Mouse (Mus musculus): ENCODE data around the gene Fam169b. TPM values are rescaled to one million over a fixed set of nuclear protein-coding genes. Genes with fewer than 3 reads are reported as not detected.

Fam169b gene
- polyA plus RNA-seq, 1 experiment from 2014 or later: not detected

- H3K9ac ChIP-seq (replicated peaks): no peak overlapping the region
- no peak overlapping the region for H3K4me2 ChIP-seq (replicated peaks)
- no peaks in the 10 kb centered on the region for H3K4me1 ChIP-seq (replicated peaks)
- WGBS: 83% methylated on average over 1 of the region's 1 CpGs
- H3K36me3 ChIP-seq: no peaks in the 10 kb centered on the region
- no peaks in the 10 kb centered on the region for H3K9me3 ChIP-seq
- no peak for ATAC-seq
- H3K4me3 ChIP-seq (replicated peaks): no peak overlapping the region
- no peaks in the 10 kb centered on the region for H3K27me3 ChIP-seq
- no peak overlapping the region for H3K27ac ChIP-seq
Measured at GRCm38 (mm10) chr7:68314286-68314685, 40.6 kb downstream of the Fam169b start.

GRCm38 (mm10) chr7:68315068-68315467 is 41.4 kb downstream of the Fam169b start:
- Histone ChIP-seq H3K4me1 (replicated peaks) (no peaks in the 10 kb centered on the region), H3K9me3 (no peaks in the 10 kb centered on the region), H3K27me3 (no peaks in the 10 kb centered on the region), H3K27ac (no peak overlapping the region), H3K4me3 (replicated peaks) (no peak overlapping the region), H3K4me2 (replicated peaks) (no peak overlapping the region), H3K36me3 (no peaks in the 10 kb centered on the region), H3K9ac (replicated peaks) (no peak overlapping the region)
- WGBS: 79% methylated on average over 4 of the region's 4 CpGs
- ATAC-seq: no peak

DNA sequence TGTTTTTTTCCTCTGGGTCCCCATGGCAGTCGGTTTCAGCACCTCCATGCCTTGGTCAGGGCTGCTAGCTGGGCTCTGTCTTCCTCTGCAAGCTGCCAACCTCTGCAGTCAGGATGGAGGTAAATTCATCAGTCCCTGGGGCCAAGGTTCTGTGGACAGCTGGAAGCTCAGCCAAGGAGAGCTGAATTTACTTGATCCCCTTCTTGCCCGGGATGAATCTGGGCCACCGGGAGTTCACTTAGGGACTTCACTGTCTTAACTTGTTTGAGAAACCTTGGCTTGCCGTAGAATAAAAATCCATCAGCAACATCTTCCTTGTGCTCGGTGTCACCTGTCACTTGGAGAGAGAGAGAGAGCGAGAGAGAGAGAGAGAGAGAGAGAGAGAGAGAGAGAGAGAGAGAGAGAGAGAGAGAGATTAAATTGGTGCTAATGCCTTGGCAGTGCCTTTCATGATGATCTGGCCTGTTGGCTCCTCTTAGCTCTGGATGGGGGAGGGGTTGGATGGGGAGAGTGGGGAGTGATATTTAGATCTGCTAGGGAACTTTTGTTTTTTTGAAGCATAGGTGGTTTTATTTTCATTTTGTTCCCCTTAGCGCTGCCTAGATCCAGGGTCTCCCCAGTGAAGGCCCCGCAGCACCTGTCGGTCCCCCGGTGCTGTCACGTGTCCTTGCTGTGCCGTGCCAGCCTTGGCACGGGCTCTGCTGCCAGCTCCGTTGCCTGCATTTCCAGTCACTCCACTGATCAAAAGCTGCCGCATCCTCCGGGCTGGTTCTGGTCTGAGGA is 44.6 kb downstream of the Fam169b start:
- Histone ChIP-seq H3K36me3 (no peaks in the 10 kb centered on the region), H3K4me1 (replicated peaks) (no peaks in the 10 kb centered on the region), H3K27me3 (no peaks in the 10 kb centered on the region), H3K4me2 (replicated peaks) (no peak overlapping the region), H3K27ac (no peak overlapping the region), H3K9me3 (no peaks in the 10 kb centered on the region), H3K4me3 (replicated peaks) (no peak overlapping the region), H3K9ac (replicated peaks) (no peak overlapping the region)
- WGBS: 85% methylated on average over 16 of the region's 16 CpGs
- ATAC-seq: no peak

GRCm38 (mm10) chr7:68318979-68319378 is 45.3 kb downstream of the Fam169b start:
- no peak overlapping the region for H3K4me2 ChIP-seq (replicated peaks)
- ATAC-seq: no peak
- no peaks in the 10 kb centered on the region for H3K4me1 ChIP-seq (replicated peaks)
- H3K27ac ChIP-seq: no peak overlapping the region
- 68% methylated on average over 6 of the region's 6 CpGs for WGBS
- no peak overlapping the region for H3K9ac ChIP-seq (replicated peaks)
- no peaks in the 10 kb centered on the region for H3K36me3 ChIP-seq
- H3K4me3 ChIP-seq (replicated peaks): no peak overlapping the region
- H3K27me3 ChIP-seq: no peaks in the 10 kb centered on the region
- no peaks in the 10 kb centered on the region for H3K9me3 ChIP-seq

- ATAC-seq: no peak
- no peaks in the 10 kb centered on the region for H3K36me3 ChIP-seq
- no peak overlapping the region for H3K4me3 ChIP-seq (replicated peaks)
- WGBS: 88% methylated on average over 14 of the region's 14 CpGs
- H3K9me3 ChIP-seq: no peaks in the 10 kb centered on the region
- H3K4me2 ChIP-seq (replicated peaks): no peak overlapping the region
- no peak overlapping the region for H3K27ac ChIP-seq
- H3K9ac ChIP-seq (replicated peaks): no peak overlapping the region
- H3K4me1 ChIP-seq (replicated peaks): no peaks in the 10 kb centered on the region
- no peaks in the 10 kb centered on the region for H3K27me3 ChIP-seq
Measured at GRCm38 (mm10) chr7:68320078-68320810, 46.6 kb downstream of the Fam169b start.

GRCm38 (mm10) chr7:68323051-68323450 is 49.4 kb downstream of the Fam169b start:
- H3K4me3 ChIP-seq (replicated peaks): no peak overlapping the region
- no peaks in the 10 kb centered on the region for H3K4me1 ChIP-seq (replicated peaks)
- H3K36me3 ChIP-seq: no peaks in the 10 kb centered on the region
- ATAC-seq: no peak
- H3K27ac ChIP-seq: no peak overlapping the region
- no peaks in the 10 kb centered on the region for H3K9me3 ChIP-seq
- no peak overlapping the region for H3K9ac ChIP-seq (replicated peaks)
- 90% methylated on average over 6 of the region's 6 CpGs for WGBS
- no peak overlapping the region for H3K4me2 ChIP-seq (replicated peaks)
- no peaks in the 10 kb centered on the region for H3K27me3 ChIP-seq

GRCm38 (mm10) chr7:68326190-68326722 is 52.6 kb downstream of the Fam169b start:
- H3K4me3 ChIP-seq (replicated peaks): no peak overlapping the region

DNA sequence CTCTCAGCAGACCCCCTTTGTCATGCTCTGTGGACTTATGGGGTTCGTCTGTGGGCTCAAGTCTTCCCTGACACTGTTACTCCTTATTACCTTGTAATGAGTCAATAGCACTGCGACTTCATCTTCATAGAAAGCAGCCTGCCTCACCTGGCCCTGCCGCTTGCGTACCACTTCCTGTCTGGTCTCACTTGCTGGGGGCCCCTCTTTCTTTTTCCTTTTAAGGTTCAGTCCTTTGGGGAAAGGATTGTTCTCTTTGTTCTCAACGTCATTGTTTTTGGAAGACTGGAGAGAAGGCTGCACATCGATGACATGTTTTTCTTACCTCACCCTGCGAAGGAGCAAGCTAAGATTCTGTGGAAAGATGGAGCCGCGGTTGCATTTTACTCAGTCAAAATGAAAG is 55.4 kb downstream of the Fam169b start:
- Histone ChIP-seq H3K4me3 (replicated peaks) (no peak overlapping the region), H3K27ac (no peak overlapping the region), H3K27me3 (no peaks in the 10 kb centered on the region), H3K36me3 (no peaks in the 10 kb centered on the region), H3K4me1 (replicated peaks) (no peaks in the 10 kb centered on the region), H3K9ac (replicated peaks) (no peak overlapping the region), H3K4me2 (replicated peaks) (no peak overlapping the region), H3K9me3 (no peaks in the 10 kb centered on the region)
- WGBS: 84% methylated on average over 9 of the region's 9 CpGs
- no peak for ATAC-seq

More at GRCm38 (mm10) chr7:68326190-68326722, 52.6 kb downstream of the Fam169b start:
- Histone ChIP-seq H3K4me1 (replicated peaks) (no peaks in the 10 kb centered on the region), H3K4me2 (replicated peaks) (no peak overlapping the region), H3K27me3 (no peaks in the 10 kb centered on the region), H3K9ac (replicated peaks) (no peak overlapping the region), H3K27ac (no peak overlapping the region), H3K36me3 (no peaks in the 10 kb centered on the region), H3K9me3 (no peaks in the 10 kb centered on the region)
- WGBS: 91% methylated on average over 7 of the region's 7 CpGs
- no peak for ATAC-seq

- H3K9me3 ChIP-seq: no peaks in the 10 kb centered on the region
- no peak overlapping the region for H3K9ac ChIP-seq (replicated peaks)
- ATAC-seq: no peak
- no peak overlapping the region for H3K27ac ChIP-seq
- H3K4me2 ChIP-seq (replicated peaks): no peak overlapping the region
- no peaks in the 10 kb centered on the region for H3K27me3 ChIP-seq
- H3K4me1 ChIP-seq (replicated peaks): no peaks in the 10 kb centered on the region
- H3K4me3 ChIP-seq (replicated peaks): no peak overlapping the region
- H3K36me3 ChIP-seq: no peaks in the 10 kb centered on the region
- 95% methylated on average over 6 of the region's 6 CpGs for WGBS
Measured at GRCm38 (mm10) chr7:68332799-68333198, 59.2 kb downstream of the Fam169b start.

- ATAC-seq: no peak
- no peak overlapping the region for H3K27ac ChIP-seq
- 87% methylated on average over 8 of the region's 8 CpGs for WGBS
Measured at GRCm38 (mm10) chr7:68337080-68337781, 63.6 kb downstream of the Fam169b start.

GRCm38 (mm10) chr7:68338680-68339079 is 65.0 kb downstream of the Fam169b start:
- 61% methylated on average over 6 of the region's 6 CpGs for WGBS

More at GRCm38 (mm10) chr7:68337080-68337781, 63.6 kb downstream of the Fam169b start:
- no peaks in the 10 kb centered on the region for H3K9me3 ChIP-seq
- no peak overlapping the region for H3K4me2 ChIP-seq (replicated peaks)
- H3K4me1 ChIP-seq (replicated peaks): no peaks in the 10 kb centered on the region
- no peaks in the 10 kb centered on the region for H3K36me3 ChIP-seq
- no peak overlapping the region for H3K9ac ChIP-seq (replicated peaks)
- H3K4me3 ChIP-seq (replicated peaks): no peak overlapping the region
- H3K27me3 ChIP-seq: no peaks in the 10 kb centered on the region

DNA sequence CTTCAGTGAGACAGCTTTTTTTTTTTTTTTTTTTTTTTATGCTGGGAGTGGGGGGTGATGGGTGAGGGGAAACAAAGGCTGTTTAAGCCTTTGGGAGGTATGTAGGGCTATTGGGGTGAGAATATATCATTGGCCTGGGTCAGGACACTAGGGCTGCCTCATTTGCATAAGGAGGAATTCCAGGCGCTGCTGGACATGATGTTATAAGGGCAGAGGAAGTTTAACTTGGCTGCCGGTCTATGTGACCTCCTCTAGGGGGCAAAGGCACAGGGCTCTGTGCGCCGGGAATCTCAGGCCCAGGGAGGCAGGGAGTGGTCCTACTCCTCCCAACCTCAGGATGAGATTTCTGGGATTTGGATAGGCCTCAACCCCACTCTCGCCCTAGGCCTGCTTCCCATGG is 70.9 kb downstream of the Fam169b start:
- Histone ChIP-seq H3K9ac (replicated peaks) (no peak overlapping the region), H3K4me1 (replicated peaks) (no peaks in the 10 kb centered on the region), H3K4me3 (replicated peaks) (no peak overlapping the region), H3K9me3 (no peaks in the 10 kb centered on the region), H3K27me3 (no peaks in the 10 kb centered on the region), H3K27ac (no peak overlapping the region), H3K4me2 (replicated peaks) (no peak overlapping the region), H3K36me3 (no peaks in the 10 kb centered on the region)
- ATAC-seq: no peak
- WGBS: 55% methylated on average over 5 of the region's 5 CpGs

More at GRCm38 (mm10) chr7:68338680-68339079, 65.0 kb downstream of the Fam169b start:
- Histone ChIP-seq H3K4me3 (replicated peaks) (no peak overlapping the region), H3K4me1 (replicated peaks) (no peaks in the 10 kb centered on the region), H3K9ac (replicated peaks) (no peak overlapping the region), H3K27me3 (no peaks in the 10 kb centered on the region), H3K27ac (no peak overlapping the region), H3K4me2 (replicated peaks) (no peak overlapping the region), H3K36me3 (no peaks in the 10 kb centered on the region), H3K9me3 (no peaks in the 10 kb centered on the region)
- no peak for ATAC-seq
